Mouse (Mus musculus) gastrocnemius, adult 18-20 months (tissue): ENCODE data around the gene Nr2f2. TPM values are rescaled to one million over a fixed set of nuclear protein-coding genes. Genes with fewer than 3 reads are reported as not detected.

Source experiments
- DNase-seq: peaks from one replicate; pipeline ENCODE4 v3.0.0; 2021; ENCODE audit warnings: low spot score
- total RNA-seq, 2 experiments: library from RNA; stranded (reverse); gene quantifications; 2 replicates each; pipeline ENCODE4 v1.2.3; 2021

Gene Nr2f2
- total RNA-seq, 2 experiments from 2014 or later: 18.6 to 25.1 TPM

DNA sequence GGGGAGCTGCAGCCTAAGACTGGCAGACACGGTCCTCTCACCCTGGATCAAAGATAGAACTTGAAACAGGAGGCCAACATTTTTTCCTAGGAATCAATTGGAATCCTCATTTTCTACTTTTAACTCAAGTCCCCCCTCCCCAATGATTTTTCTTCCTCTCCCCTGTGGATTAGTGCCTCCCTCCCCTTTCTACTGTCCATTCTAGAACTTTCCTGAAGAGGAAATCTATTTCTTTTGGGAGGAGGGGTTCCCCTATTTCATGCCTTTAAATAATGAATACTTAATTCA is 217 bp upstream of the Nr2f2 start:
- DNase-seq: no peak

DNA sequence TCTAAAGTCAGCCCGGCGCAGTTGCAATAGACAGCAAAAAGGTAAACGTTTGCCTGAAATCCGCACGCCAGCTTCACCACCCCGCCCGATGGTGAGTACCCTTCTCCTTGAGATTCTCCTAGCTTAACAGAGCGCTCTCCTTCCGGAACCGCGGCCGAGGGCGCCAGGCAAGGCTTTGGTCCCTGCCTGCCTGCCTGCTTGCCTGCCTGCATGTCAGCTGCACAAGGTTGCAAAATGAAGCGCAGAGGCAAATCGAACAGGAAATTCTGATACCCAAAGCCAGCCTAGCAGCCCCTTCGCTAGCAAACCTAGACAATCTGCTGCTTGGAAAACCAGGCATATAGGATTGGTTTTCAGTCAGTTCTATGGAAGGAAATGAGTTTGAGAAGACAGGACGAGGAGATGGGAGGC is 1.1 kb downstream of the Nr2f2 start:
- DNase-seq: no peak

- DNase-seq: peak; percentile 43
Observed at GRCm38 (mm10) chr7:70364798-70365197, 1.7 kb downstream of the Nr2f2 start.

DNA sequence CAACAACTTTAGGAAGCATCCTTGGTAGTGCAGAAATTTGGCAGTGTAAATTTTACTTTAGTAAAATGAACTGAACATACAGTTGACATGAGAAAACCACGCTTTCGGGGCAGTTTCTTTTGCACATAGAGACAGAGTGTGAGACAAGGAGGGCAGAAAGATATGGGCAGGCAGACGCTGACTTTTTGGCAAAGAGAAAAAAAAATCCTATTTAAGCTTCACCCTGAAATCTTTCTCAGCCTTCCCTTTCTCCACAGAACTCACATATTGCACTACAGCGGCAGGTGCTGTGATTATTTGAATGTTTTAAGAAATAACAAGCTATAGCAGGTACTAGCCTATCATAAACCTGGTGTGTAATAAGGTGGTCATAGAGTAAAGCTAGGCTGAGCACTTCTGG is 3.2 kb downstream of the Nr2f2 start:
- DNase-seq: no peak

DNA sequence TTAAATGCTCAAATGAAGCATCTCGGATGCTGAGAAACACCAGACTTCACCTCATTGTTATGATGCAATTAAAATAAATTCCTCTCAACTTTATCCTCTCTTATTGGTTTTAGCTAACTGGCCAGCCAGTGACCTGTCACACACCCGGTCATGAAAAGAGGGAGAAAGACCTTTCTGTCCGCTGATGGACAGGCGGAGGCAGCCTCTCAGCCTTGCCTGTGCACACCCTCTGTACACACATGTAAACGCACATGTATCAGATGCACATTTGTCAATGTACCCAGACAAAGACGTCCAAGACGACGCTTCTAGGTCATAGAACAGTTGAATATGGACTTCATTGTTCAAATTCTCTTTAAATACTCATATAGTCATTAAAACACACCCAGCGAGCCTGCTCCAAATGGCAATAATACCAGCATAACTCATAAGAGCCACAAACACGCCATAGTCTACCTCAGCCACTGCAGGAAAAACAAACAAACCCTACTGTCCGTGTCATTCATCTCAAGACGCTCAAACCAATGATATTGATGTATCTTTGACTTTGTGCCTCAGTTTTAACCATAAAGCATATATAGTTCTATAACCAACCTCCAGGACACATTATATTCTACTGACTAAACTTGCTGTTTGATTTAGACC is 3.9 kb downstream of the Nr2f2 start:
- no peak for DNase-seq

DNA sequence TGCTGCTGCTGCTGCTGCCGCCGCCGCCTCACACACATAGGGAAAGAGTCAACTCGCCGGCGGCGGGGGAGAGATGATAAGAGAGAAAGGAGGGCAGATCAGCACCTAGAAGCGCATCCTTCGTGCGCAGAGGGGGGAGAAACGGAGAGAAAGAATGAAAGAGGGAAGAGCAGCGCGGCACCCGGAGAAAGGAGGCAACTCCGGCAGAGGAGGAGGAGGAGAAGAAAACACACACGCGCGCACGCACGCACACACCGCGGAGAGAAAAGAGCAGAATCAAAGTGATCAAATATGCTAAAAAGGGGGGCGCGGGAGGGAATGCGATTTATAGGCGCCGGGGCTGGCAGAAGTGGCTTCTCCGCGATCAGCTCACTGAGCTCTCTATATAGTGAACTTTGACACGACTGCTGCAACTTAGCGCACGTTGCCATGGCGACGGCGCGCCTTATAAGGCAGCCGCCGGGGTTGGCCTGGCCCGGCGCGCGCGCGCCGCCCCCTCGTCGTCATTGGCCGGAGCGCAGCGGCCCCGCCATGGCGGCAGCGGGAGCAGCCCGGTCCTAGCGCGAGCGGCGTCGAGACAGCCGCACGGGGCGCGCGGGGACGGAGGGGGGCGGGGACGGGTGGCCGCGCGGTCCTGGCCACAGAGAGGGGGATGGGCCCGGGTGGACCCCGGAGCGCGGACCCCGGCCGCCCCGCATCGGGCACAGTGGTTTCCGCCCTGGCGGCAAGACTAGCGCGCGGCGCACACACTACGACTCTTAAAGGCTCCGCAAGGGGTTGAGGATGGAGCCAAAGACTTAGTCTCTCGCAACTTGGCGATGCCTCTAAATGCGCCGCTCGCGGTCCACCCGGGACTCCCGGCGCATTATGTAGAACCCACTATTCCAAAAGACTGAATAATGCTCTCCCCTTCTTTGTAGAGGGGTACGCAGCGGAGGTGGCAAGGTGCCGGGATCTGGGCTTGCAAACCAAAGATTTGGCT is 4.9 kb downstream of the Nr2f2 start:
- DNase-seq: peak; percentile 89

- no peak for DNase-seq
Observed at GRCm38 (mm10) chr7:70360611-70361382, 5.7 kb downstream of the Nr2f2 start.

DNA sequence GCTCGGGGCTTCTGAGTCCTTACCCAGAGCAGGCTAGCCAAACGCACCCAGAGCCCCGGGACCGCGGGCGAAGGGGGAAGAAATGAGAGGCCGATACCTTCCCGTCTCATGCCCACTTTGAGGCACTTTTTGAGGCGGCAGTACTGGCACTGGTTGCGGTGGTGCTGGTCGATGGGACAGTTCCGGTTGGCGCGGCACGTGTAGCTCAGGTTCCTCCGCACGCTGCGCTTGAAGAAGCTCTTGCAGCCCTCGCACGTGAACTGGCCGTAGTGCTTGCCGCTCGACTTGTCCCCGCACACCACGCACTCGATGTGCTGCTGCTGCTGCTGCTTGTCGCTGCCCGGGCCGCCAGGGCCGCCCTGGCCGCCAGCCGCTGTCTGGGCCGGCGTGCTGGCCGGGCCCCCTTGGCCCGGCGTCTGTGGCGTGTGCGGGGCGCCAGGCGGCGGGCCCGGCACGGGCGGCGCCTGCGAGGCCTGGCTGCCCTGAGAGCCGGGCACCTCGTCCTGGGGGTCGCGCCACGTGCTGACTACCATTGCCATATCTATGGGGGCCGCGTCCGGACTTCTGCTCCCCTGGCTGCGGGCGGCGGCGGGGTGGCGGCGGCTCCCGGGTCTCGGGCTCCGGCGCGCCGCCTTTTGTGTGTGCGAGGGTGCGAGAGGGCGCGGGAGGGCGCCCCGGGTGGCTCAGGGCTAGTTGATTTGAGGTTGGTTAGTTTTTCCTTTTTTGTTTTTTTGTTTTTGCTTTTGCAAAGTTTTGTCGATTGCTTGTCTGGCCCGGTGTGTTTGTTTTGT is 6.5 kb downstream of the Nr2f2 start:
- peak; percentile 37 for DNase-seq

GRCm38 (mm10) chr7:70358848-70359591 is 7.5 kb downstream of the Nr2f2 start:
- peak; percentile 53 for DNase-seq

DNA sequence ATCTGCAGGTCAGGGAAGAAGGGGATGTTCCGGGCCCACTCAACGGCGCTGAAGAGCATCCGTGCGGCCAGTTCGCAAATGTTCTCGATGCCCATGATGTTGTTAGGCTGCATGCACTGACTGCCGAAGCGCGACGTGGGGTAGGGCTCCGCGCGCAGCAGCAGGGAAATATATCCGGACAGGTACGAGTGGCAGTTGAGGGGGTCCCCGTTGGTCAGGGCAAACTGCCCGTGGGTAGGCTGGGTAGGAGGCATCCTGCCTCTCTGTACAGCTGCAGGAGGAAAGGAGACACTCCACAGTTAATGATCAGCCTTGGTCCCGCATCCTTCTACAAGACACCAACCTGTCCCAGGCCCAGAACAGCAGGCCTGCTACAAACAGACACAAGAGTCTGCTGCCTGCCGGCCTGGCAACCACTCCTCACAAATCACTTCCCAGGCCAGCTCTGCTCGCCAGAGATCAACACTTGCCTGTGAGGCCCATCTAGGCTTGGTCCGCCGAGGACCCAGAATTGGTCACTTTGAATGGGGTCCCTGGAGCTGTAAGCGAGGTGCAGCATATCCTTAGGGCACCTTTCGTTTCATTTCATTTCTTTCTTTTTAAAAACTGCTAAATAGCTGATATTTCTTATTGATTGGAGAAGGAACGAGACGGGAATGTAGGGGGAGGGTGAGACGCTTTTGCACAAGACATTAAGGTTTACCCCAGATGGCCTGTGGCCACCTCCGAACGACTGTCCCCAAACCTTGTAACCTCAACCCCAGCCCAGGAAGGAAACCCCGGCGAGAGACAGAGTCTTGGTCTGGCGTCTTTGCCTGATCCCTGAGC is 8.3 kb downstream of the Nr2f2 start:
- DNase-seq: no peak

DNA sequence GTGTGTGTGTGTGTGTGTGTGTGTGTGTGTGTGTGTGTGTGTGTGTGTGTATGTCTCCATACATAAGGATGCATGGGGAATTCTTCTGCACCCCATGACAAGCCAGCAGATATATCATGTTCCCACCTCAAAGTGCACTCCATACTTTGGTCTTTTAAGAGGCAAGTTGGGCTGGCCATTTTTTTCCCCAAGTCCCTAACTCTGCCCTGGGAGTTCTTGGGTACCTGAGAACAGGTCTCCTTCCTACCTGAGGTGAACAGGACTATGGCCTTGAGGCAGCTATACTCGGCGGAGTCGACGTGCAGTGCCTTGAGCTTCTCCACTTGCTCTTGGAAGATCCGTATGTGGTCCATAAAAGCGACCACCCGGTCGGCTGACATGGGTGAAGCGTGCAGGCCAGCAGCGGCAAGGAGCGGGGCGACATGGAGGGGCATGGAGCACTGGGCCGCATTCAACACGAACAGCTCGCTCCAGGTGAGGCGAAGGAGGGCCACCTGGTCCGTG is 9.0 kb downstream of the Nr2f2 start:
- DNase-seq: no peak

GRCm38 (mm10) chr7:70356691-70357515 is 9.6 kb downstream of the Nr2f2 start:
- DNase-seq: no peak

DNA sequence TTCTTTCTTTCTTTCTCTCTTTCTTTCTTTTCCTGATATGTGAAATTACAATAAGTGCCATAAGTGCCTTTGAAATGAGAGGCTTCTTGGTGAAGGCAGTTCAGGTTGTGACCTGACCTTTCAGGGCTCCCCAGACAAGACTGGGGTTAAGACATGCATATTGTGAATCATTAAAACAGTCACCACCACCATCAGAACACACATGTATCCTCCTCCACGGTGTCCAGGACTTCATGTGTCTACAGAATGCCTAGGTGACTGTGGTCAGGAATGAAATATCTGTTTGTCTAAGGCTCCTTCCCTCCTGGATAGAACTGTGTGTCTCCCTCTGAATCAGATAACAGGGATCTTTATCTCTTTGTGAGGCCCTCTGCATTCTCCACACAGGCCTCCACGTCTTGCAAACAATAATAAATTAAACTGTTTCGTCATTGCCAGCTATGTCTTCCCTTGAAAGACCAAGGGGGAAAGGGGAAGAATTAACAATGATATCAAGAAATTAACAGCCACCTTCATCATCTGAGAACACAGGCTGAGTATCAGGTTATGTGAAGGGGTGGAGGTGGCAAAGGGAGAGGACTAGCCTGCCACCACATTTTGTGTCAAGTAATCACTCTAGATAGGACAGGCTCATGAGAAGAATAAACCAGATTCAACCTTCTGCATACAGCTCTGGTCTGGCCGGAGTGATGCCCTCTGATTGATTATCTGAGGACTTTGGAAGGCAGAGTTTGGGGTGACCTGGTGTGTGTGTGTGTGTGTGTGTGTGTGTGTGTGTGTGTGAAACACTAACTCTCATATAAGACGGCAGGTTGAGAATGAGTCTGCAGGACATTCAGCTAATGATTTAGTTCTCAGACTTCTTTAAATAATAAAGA is 10.6 kb downstream of the Nr2f2 start:
- no peak for DNase-seq

DNA sequence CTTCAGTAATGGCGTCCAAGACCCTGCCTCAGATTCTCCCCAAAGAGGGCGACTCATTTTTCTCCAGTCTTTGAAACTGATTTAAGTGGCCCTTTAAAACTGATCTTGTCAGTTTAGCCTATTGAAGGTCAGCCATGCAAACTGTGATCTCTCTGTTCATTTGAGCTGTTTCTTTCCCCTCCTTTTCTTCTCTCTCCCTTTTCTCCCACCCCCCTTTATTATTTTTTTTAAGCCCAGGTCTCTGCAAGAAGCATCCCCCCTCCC is 11.2 kb downstream of the Nr2f2 start:
- DNase-seq: no peak

- no peak for DNase-seq
Observed at GRCm38 (mm10) chr7:70354606-70355356, 11.8 kb downstream of the Nr2f2 start.

DNA sequence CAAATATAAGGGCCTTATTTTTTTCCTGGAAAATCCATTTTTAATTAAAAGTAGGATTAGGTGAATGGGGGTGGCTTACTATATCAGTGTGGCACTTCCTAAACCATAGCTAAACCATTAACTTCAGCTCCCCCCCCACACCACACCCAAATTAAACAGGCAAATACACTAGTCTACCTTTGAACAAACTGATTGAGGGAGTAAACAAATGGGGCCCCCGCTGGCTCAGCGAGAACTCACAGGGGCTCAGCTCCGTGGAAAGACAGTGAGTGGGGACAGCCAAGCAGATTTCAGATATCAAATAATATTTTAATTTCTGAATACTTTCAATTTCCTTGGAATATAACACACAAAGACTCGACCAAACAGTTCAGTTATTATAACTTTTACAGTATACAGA is 13.4 kb downstream of the Nr2f2 start:
- DNase-seq: no peak

DNA sequence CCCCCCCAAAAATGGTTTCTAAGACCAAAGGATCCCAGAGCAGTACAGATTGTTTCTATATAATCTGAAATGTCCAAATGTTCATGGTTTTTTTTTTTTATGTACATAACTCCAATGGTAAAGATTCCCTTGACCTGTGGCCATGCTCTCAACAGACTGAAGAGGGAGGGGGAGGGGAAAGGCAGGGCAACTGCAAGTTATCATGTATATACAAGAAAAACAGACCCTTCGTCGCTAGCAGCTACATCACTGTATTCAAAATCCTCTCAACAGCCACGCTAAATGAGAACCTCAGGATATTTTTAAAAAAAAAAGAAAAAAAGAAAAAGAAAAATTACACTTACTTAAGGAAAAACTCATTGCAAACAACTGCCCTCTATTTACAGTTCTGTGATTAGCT is 13.9 kb downstream of the Nr2f2 start:
- no peak for DNase-seq
